Mouse (Mus musculus): ENCODE results near the gene Tgtp2. TPM values are rescaled to one million over a fixed set of nuclear protein-coding genes. Genes with fewer than 3 reads are reported as not detected.

Tgtp2 gene
- polyA plus RNA-seq, 1 experiment from 2014 or later = 1.2 TPM

- Histone ChIP-seq H3K9me3 (ENCODE audit: control insufficient read depth, low read length) (no peaks in the 10 kb centered on the region), H3K4me1 (replicated peaks; ENCODE audit: control insufficient read depth, insufficient read depth) (peaks cover 4% of the 10 kb centered on the region; the same call in 1 of the 2 replicates), H3K9ac (ENCODE audit: low read length) (no peak overlapping the region), H3K27ac (replicated peaks) (no peak overlapping the region), H3K4me2 (replicated peaks; ENCODE audit: low read depth) (no peak overlapping the region), H3K27me3 (ENCODE audit: control insufficient read depth, insufficient read depth, low read length) (no peaks in the 10 kb centered on the region), H3K4me3 (ENCODE audit: low read depth, low read length) (no peak overlapping the region), H3K36me3 (ENCODE audit: control insufficient read depth, insufficient read depth, low read length) (no peaks in the 10 kb centered on the region)
- WGBS = 75% methylated on average over 5 of the region's 5 CpGs
- no peak for DNase-seq (ENCODE audit: low spot score)
- peak; percentile 51; the same call in 1 of the 2 replicates for ATAC-seq (ENCODE audit: low FRiP score, low TSS enrichment)
- no peak for TF ChIP-seq CTCF (IDR thresholded peaks at IDR 0.05; ENCODE audit: low read depth)
- TF ChIP-seq EP300 (optimal IDR thresholded peaks at IDR 0.05) = no peak
These were observed 25.1 kb upstream of the Tgtp2 start for GRCm38 (mm10) chr11:49088990-49089652.

- Histone ChIP-seq H3K4me2 (replicated peaks; ENCODE audit: low read depth) (peak overlapping the region; percentile 46), H3K27ac (replicated peaks) (0 out of 2 replicates have a peak overlapping the region, but pooled peaks have one; percentile 30), H3K9me3 (ENCODE audit: control insufficient read depth, low read length) (no peaks in the 10 kb centered on the region), H3K4me1 (replicated peaks; ENCODE audit: control insufficient read depth, insufficient read depth) (peaks cover 4% of the 10 kb centered on the region; the same call in 1 of the 2 replicates), H3K36me3 (ENCODE audit: control insufficient read depth, insufficient read depth, low read length) (no peaks in the 10 kb centered on the region), H3K4me3 (ENCODE audit: low read depth, low read length) (peak overlapping the region; percentile 18), H3K27me3 (ENCODE audit: control insufficient read depth, insufficient read depth, low read length) (no peaks in the 10 kb centered on the region), H3K9ac (ENCODE audit: low read length) (peak overlapping the region; percentile 31; the same call in 1 of the 2 replicates)
- WGBS = 37% methylated on average over 22 of the region's 22 CpGs
- TF ChIP-seq EP300 (optimal IDR thresholded peaks at IDR 0.05) (no peak), CTCF (IDR thresholded peaks at IDR 0.05; ENCODE audit: low read depth) (no peak)
- DNase-seq (ENCODE audit: low spot score) = peak; percentile 65
- ATAC-seq (ENCODE audit: low FRiP score, low TSS enrichment) = peak; percentile 62; the same call in 1 of the 2 replicates
These were observed 24.0 kb upstream of the Tgtp2 start for GRCm38 (mm10) chr11:49087830-49088616.

GRCm38 (mm10) chr11:49086858-49087361 is 22.9 kb upstream of the Tgtp2 start:
- no peak for TF ChIP-seq EP300 (optimal IDR thresholded peaks at IDR 0.05)
- no peak for TF ChIP-seq CTCF (IDR thresholded peaks at IDR 0.05; ENCODE audit: low read depth)
- H3K36me3 ChIP-seq (ENCODE audit: control insufficient read depth, insufficient read depth, low read length) = no peaks in the 10 kb centered on the region
- no peak overlapping the region for H3K9ac ChIP-seq (ENCODE audit: low read length)
- no peak for ATAC-seq (ENCODE audit: low FRiP score, low TSS enrichment)
- H3K4me1 ChIP-seq (replicated peaks; ENCODE audit: control insufficient read depth, insufficient read depth) = peaks cover 4% of the 10 kb centered on the region; the same call in 1 of the 2 replicates
- no peak for DNase-seq (ENCODE audit: low spot score)
- no peaks in the 10 kb centered on the region for H3K9me3 ChIP-seq (ENCODE audit: control insufficient read depth, low read length)
- H3K4me3 ChIP-seq (ENCODE audit: low read depth, low read length) = no peak overlapping the region
- peak overlapping the region; percentile 75 for H3K27ac ChIP-seq (replicated peaks)
- no peaks in the 10 kb centered on the region for H3K27me3 ChIP-seq (ENCODE audit: control insufficient read depth, insufficient read depth, low read length)
- 70% methylated on average over 6 of the region's 6 CpGs for WGBS
- H3K4me2 ChIP-seq (replicated peaks; ENCODE audit: low read depth) = peak overlapping the region; percentile 17; the same call in 1 of the 2 replicates

GRCm38 (mm10) chr11:49084875-49085274 is 20.9 kb upstream of the Tgtp2 start:
- no peak overlapping the region for H3K4me3 ChIP-seq (ENCODE audit: low read depth, low read length)
- no peaks in the 10 kb centered on the region for H3K36me3 ChIP-seq (ENCODE audit: control insufficient read depth, insufficient read depth, low read length)
- H3K27me3 ChIP-seq (ENCODE audit: control insufficient read depth, insufficient read depth, low read length) = no peaks in the 10 kb centered on the region
- H3K9me3 ChIP-seq (ENCODE audit: control insufficient read depth, low read length) = no peaks in the 10 kb centered on the region
- no peak overlapping the region for H3K9ac ChIP-seq (ENCODE audit: low read length)
- ATAC-seq (ENCODE audit: low FRiP score, low TSS enrichment) (peak; percentile 55), DNase-seq (ENCODE audit: low spot score) (no peak)
- TF ChIP-seq CTCF (IDR thresholded peaks at IDR 0.05; ENCODE audit: low read depth) = peak; percentile 59
- TF ChIP-seq EP300 (optimal IDR thresholded peaks at IDR 0.05) = no peak
- peaks cover 4% of the 10 kb centered on the region; the same call in 1 of the 2 replicates for H3K4me1 ChIP-seq (replicated peaks; ENCODE audit: control insufficient read depth, insufficient read depth)
- H3K27ac ChIP-seq (replicated peaks) = no peak overlapping the region
- H3K4me2 ChIP-seq (replicated peaks; ENCODE audit: low read depth) = no peak overlapping the region
- 15% methylated on average over 3 of the region's 3 CpGs for WGBS

- Histone ChIP-seq H3K4me3 (ENCODE audit: low read depth, low read length) (no peak overlapping the region), H3K9me3 (ENCODE audit: control insufficient read depth, low read length) (no peaks in the 10 kb centered on the region), H3K4me2 (replicated peaks; ENCODE audit: low read depth) (no peak overlapping the region), H3K4me1 (replicated peaks; ENCODE audit: control insufficient read depth, insufficient read depth) (peaks cover 4% of the 10 kb centered on the region; the same call in 1 of the 2 replicates), H3K27ac (replicated peaks) (no peak overlapping the region), H3K9ac (ENCODE audit: low read length) (no peak overlapping the region), H3K36me3 (ENCODE audit: control insufficient read depth, insufficient read depth, low read length) (no peaks in the 10 kb centered on the region), H3K27me3 (ENCODE audit: control insufficient read depth, insufficient read depth, low read length) (no peaks in the 10 kb centered on the region)
- no peak for DNase-seq (ENCODE audit: low spot score)
- TF ChIP-seq CTCF (IDR thresholded peaks at IDR 0.05; ENCODE audit: low read depth) = no peak
- no peak for TF ChIP-seq EP300 (optimal IDR thresholded peaks at IDR 0.05)
- WGBS = 79% methylated on average over 1 of the region's 1 CpGs
- no peak for ATAC-seq (ENCODE audit: low FRiP score, low TSS enrichment)
These were observed 20.4 kb upstream of the Tgtp2 start for GRCm38 (mm10) chr11:49084385-49084784.

Measured in stomach, postnatal 0 days (tissue).